Mouse (Mus musculus) small intestine, adult 2 months (tissue): ENCODE results near the gene Tia1.

Source experiments
- CTCF ChIP-seq: fragments of 200-500 bp; IDR thresholded peaks from 2 replicates; pipeline ENCODE4 v1.5.1; 2012; ENCODE audit warnings: low read depth, mild to moderate bottlenecking, control low read depth, inconsistent platforms, low read length, moderate library complexity, mixed read lengths; ENCODE audit not compliant: insufficient replicate concordance, insufficient read length; ENCODE audit errors: extremely low read depth
- POLR2A ChIP-seq: fragments of 200-500 bp; IDR thresholded peaks from 2 replicates; pipeline ENCODE4 v1.6.1; 2012; ENCODE audit warnings: low read depth, mild to moderate bottlenecking, control low read depth, inconsistent platforms, low read length, moderate library complexity

DNA sequence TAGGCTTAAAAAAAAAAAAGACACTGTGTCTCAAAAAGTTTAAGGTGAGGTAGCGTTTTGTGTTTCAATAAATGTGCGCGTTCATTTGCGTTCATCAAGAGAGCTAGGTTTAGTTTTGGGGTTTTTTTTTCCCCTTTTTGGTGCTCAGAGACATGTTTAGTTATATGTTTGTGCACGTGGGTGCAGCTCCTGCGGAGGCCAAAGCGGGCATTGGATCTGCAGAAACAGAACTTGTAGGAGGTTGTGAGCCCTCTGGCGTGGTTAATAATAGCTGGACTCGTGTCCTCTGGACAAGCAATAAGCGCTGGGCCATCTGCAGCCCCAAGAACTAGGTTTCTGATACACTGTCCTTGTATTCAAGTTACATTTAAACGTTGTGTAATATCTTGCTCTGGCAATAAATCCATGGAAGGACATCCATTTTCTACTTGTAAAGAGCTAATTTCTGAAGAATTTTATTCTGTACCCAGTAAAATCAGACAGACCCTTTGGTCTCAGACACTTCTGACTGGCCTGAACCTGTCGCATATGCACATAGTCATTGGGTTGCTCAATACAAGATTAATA, 32.0 kb upstream of the Tia1 start:
- TF ChIP-seq POLR2A (no peak), CTCF (no peak)
